In the genomic region with DNA sequence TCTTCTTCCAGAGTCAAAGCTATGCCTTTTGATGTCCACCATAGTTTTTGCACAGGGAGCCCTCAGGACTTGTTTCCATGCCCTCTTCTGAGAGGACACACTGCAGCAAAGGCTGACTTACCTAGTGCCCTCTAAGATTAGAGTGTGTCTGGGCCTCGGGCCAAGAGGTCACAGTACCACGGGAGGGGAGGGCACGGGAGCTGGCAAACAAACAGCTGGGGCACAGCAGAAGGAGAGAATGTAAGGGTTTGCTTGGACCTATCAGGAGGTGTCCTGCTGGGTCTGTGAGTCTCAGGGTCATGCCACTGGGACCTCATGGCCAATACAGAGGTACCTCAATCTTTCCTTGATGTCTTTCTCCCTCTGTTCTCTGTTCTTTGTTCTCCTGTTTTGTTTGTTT, we compare ENCODE assay signal across 10 mouse cellular contexts. TPM values are rescaled to one million over a fixed set of nuclear protein-coding genes. Genes with fewer than 3 reads are reported as not detected.
DNase-seq lines count a peak whose midpoint lies in the region; ATAC-seq and TF ChIP-seq lines count a peak whose summit lies in the region.
"Had no signal": no experiment of that assay in that cellular context is flagged by ENCODE, and none has a peak within 500 bp of the region (broad histone marks: within the 10 kb centered on the region; RNA-seq: fewer than 3 reads in every experiment).

No protein-coding gene starts in this region.

- H3K4me2 ChIP-seq in heart, embryonic 11.5 days = no peak overlapping the region
- no peak overlapping the region for H3K4me2 ChIP-seq in lung, embryonic 14.5 days
- H3K4me2 ChIP-seq in midbrain, postnatal 0 days (ENCODE audit: low read depth, low read length, poor library complexity, severe bottlenecking) = no peak overlapping the region
- H3K4me2 ChIP-seq: limb, embryonic 13.5 days had no signal

- H3K27ac ChIP-seq in heart, embryonic 11.5 days (ENCODE audit: low read depth, low read length) = no peak overlapping the region
- H3K27ac ChIP-seq in lung, embryonic 14.5 days (ENCODE audit: low read depth) = no peak overlapping the region
- no peak overlapping the region for H3K27ac ChIP-seq in midbrain, postnatal 0 days (ENCODE audit: low read depth, low read length)
- H3K27ac ChIP-seq: limb, embryonic 13.5 days had no signal

- no peak overlapping the region for H3K9ac ChIP-seq in heart, embryonic 11.5 days (ENCODE audit: low read depth, low read length)
- H3K9ac ChIP-seq in lung, embryonic 14.5 days = no peak overlapping the region
- H3K9ac ChIP-seq in midbrain, postnatal 0 days (replicated peaks; ENCODE audit: low read length, poor library complexity, severe bottlenecking) = no peak overlapping the region
- H3K9ac ChIP-seq: limb, embryonic 13.5 days had no signal

- H3K36me3 ChIP-seq in heart, embryonic 11.5 days (ENCODE audit: control insufficient read depth, insufficient read depth, low read length) = no peaks in the 10 kb centered on the region
- no peaks in the 10 kb centered on the region for H3K36me3 ChIP-seq in lung, embryonic 14.5 days (ENCODE audit: insufficient read depth)
- no peaks in the 10 kb centered on the region for H3K36me3 ChIP-seq in midbrain, postnatal 0 days (ENCODE audit: insufficient read depth, low read length)
- H3K36me3 ChIP-seq: limb, embryonic 13.5 days had no signal

- peak; percentile 97 for DNase-seq in heart, adult 11 months
- DNase-seq in NIH3T3 (ENCODE audit: low read depth) = peak; percentile 29
- DNase-seq in heart, postnatal 14 days = peak; percentile 72 to 78
- peak; percentile 20 for DNase-seq in lung, embryonic 14.5 days
- DNase-seq in right cerebral cortex, postnatal 36 days (ENCODE audit: low spot score in 2 of 2) = no peak
- DNase-seq in midbrain, postnatal 0 days (ENCODE audit: low spot score) = no peak
- no peak for DNase-seq in frontal cortex, postnatal 10 days (ENCODE audit: low spot score in 2 of 2)

- no peaks in the 10 kb centered on the region for H3K27me3 ChIP-seq in heart, embryonic 11.5 days (ENCODE audit: control insufficient read depth, insufficient read depth, low read length)
- H3K27me3 ChIP-seq in lung, embryonic 14.5 days (ENCODE audit: insufficient read depth, low read length) = no peaks in the 10 kb centered on the region
- no peaks in the 10 kb centered on the region for H3K27me3 ChIP-seq in midbrain, postnatal 0 days (ENCODE audit: insufficient read depth, low read length)
- H3K27me3 ChIP-seq: limb, embryonic 13.5 days had no signal

- intact Hi-C loops in heart, postnatal 14 days (cut with DNase I) = no loop called here

- H3K4me1 ChIP-seq in heart, embryonic 11.5 days (ENCODE audit: control insufficient read depth, insufficient read depth, low read length) = 0 out of 2 replicates have a peak, but pooled peaks cover 8% of the 10 kb centered on the region
- 0 out of 2 replicates have a peak, but pooled peaks cover 8% of the 10 kb centered on the region for H3K4me1 ChIP-seq in lung, embryonic 14.5 days (ENCODE audit: insufficient read depth)
- H3K4me1 ChIP-seq in midbrain, postnatal 0 days (ENCODE audit: insufficient read depth, low read length) = peaks cover 2% of the 10 kb centered on the region; the same call in 1 of the 2 replicates

- H3K4me3 ChIP-seq in heart, embryonic 11.5 days (ENCODE audit: low read depth, low read length) = no peak overlapping the region
- no peak overlapping the region for H3K4me3 ChIP-seq in lung, embryonic 14.5 days (ENCODE audit: low read depth, low read length)
- H3K4me3 ChIP-seq in midbrain, postnatal 0 days (ENCODE audit: low read depth, low read length) = no peak overlapping the region
- H3K4me3 ChIP-seq: erythroblast, embryonic 14.5 days; limb, embryonic 13.5 days had no signal

- no peaks in the 10 kb centered on the region for H3K9me3 ChIP-seq in heart, embryonic 11.5 days (replicated peaks; ENCODE audit: control insufficient read depth, low read length)
- H3K9me3 ChIP-seq in lung, embryonic 14.5 days (ENCODE audit: low read depth, low read length) = no peaks in the 10 kb centered on the region
- H3K9me3 ChIP-seq in midbrain, postnatal 0 days (ENCODE audit: low read length) = no peaks in the 10 kb centered on the region

- ATAC-seq in heart, embryonic 11.5 days (replicated peaks; ENCODE audit: insufficient number of reproducible peaks, low FRiP score, low TSS enrichment) = no peak
- no peak for ATAC-seq in lung, embryonic 14.5 days (ENCODE audit: insufficient read depth)
- no peak for ATAC-seq in midbrain, postnatal 0 days (ENCODE audit: low FRiP score)

- 42% methylated on average over 3 of the region's 3 CpGs for WGBS in heart, embryonic 11.5 days (ENCODE audit: insufficient replicate concordance)
- WGBS in lung, embryonic 14.5 days = 12% methylated on average over 3 of the region's 3 CpGs
- 4% methylated on average over 3 of the region's 3 CpGs for WGBS in midbrain, postnatal 0 days

- TF ChIP-seq CTCF in lung, embryonic 14.5 days (IDR thresholded peaks at IDR 0.05; ENCODE audit: low read depth) = no peak
- TF ChIP-seq CTCF in midbrain, postnatal 0 days (IDR thresholded peaks at IDR 0.05) = no peak

RNA-seq across cellular contexts. Expression of gene Gm6525, which starts 57.1 kb away (rescaled TPM):
- 0.30 TPM in 1 of 2 replicates, not detected in the other for polyA plus RNA-seq in heart, embryonic 11.5 days (2014; fragmentation: Nextera tagmentation; extraction: Ambion mirVana)
- total RNA-seq in heart, postnatal 14 days (2021) = not detected
- polyA plus RNA-seq in lung, embryonic 14.5 days (2014; fragmentation: Nextera tagmentation; extraction: Ambion mirVana) = 1.2 and 1.6 TPM in 2 replicates
- total RNA-seq in midbrain, postnatal 0 days (2014; rRNA removed) = 0.90 TPM in 1 of 2 replicates, not detected in the other
- 1.0 and 2.2 TPM in 2 replicates for polyA plus RNA-seq in midbrain, postnatal 0 days (2015; fragmentation: Nextera tagmentation; extraction: Ambion mirVana)
- polyA plus RNA-seq: erythroblast, embryonic 14.5 days had no signal

Comparison
In these comparisons a context has a peak if more than half of its experiments do, and no peak if none do; other contexts are left out.
1. DNase-seq: peak in heart, adult 11 months (single experiment), NIH3T3 (single experiment), heart, postnatal 14 days (2 of 2) and lung, embryonic 14.5 days (single experiment); none in right cerebral cortex, postnatal 36 days (0 of 2), midbrain, postnatal 0 days (single experiment) and frontal cortex, postnatal 10 days (0 of 2).